Mouse (Mus musculus) hindbrain, embryonic 16.5 days (tissue): ENCODE measurements at regions not wholly inside any gene's neighbourhood (a gene's known extent, or its start where the extent isn't known, plus 50 kb on each side); places are given as distances from the start of the nearest gene placed in this dataset.
A peak's percentile ranks its signal among the peaks of the same experiment; 100 is the strongest.

Experiments used
- ATAC-seq: fragments of 200-750 bp; cut with Nextera tagmentation; 2 replicates; pipeline ENCODE4 v1.8.0; 2017; ENCODE audit warnings: moderate TSS enrichment, moderate library complexity
- H3K27ac ChIP-seq: fragments of 300-500 bp; sonication (generic); 2 replicates; pipeline ENCODE4 v1.5.1; 2014; ENCODE audit warnings: low read depth, mild to moderate bottlenecking, control low read depth, low read length, moderate library complexity
- H3K27me3 ChIP-seq: fragments of 300-500 bp; sonication (generic); replicated peaks from 2 replicates; pipeline ENCODE4 v1.6.1; 2014; ENCODE audit warnings: low read length; ENCODE audit not compliant: control insufficient read depth, insufficient read depth
- H3K36me3 ChIP-seq: fragments of 300-500 bp; sonication (generic); 2 replicates; pipeline ENCODE4 v1.6.1; 2014; ENCODE audit warnings: mild to moderate bottlenecking, low read length, moderate library complexity, mixed read lengths; ENCODE audit not compliant: control insufficient read depth, insufficient read depth
- H3K4me1 ChIP-seq: fragments of 300-500 bp; sonication (generic); 2 replicates; pipeline ENCODE4 v1.6.1; 2014; ENCODE audit warnings: low read depth, low read length; ENCODE audit not compliant: control insufficient read depth, insufficient read depth
- H3K4me2 ChIP-seq: fragments of 300-500 bp; sonication (generic); 2 replicates; pipeline ENCODE4 v1.6.1; 2014; ENCODE audit warnings: mild to moderate bottlenecking, low read length, control low read depth, moderate library complexity
- H3K4me3 ChIP-seq: fragments of 300-500 bp; sonication (generic); 2 replicates; pipeline ENCODE4 v1.5.1; 2014; ENCODE audit warnings: mild to moderate bottlenecking, low read length, control low read depth, moderate library complexity
- H3K9ac ChIP-seq: fragments of 300-500 bp; sonication (generic); 2 replicates; pipeline ENCODE4 v1.6.1; 2014; ENCODE audit warnings: low read depth, mild to moderate bottlenecking, control low read depth, low read length, moderate library complexity
- H3K9me3 ChIP-seq: fragments of 300-500 bp; sonication (generic); 2 replicates; pipeline ENCODE4 v1.6.1; 2014; ENCODE audit warnings: mild to moderate bottlenecking, low read length, moderate library complexity; ENCODE audit not compliant: control insufficient read depth
- WGBS: fragments of 180-500 bp; shearing (Covaris S2); extraction: QIAGEN DNeasy Blood & Tissue Kit; methylation state at CpG from one replicate; pipeline ENCODE4 v1.1.7; 2014; 5-methylcytosine and 5-hydroxymethylcytosine counted together

- Histone ChIP-seq H3K4me2 (no peak overlapping the region), H3K36me3 (no peaks in the 10 kb centered on the region), H3K9ac (no peak overlapping the region), H3K27ac (no peak overlapping the region), H3K4me1 (no peaks in the 10 kb centered on the region), H3K27me3 (no peaks in the 10 kb centered on the region), H3K4me3 (no peak overlapping the region), H3K9me3 (no peaks in the 10 kb centered on the region)
- 8% methylated on average over 3 of the region's 3 CpGs for WGBS
- ATAC-seq = peak; percentile 81
These were observed 74.3 kb upstream of the A2m start for GRCm38 (mm10) chr6:121560852-121561251.

DNA sequence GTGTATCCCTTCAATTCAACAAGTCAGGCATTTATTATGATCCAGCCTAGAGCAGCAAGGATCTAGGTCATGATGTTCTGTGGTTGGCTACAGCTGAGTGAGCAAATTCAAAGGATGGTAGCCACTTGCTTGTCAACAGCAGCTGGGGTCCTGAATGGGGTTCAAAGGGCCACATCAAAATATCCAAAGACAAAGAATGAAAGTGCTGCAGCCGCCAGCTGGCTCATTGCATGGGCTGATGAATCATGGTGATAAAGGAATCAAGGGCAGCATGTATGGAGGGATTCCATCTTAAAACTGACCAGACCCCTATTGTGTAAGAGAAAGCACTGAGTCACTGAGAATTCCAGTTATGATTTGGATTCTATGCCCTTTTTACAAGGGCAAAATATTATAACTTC lies 74.8 kb upstream of the A2m start:
- no peaks in the 10 kb centered on the region for H3K9me3 ChIP-seq
- no peak for ATAC-seq
- no peak overlapping the region for H3K4me3 ChIP-seq
- no peaks in the 10 kb centered on the region for H3K36me3 ChIP-seq
- no peak overlapping the region for H3K9ac ChIP-seq
- H3K27me3 ChIP-seq = no peaks in the 10 kb centered on the region
- H3K27ac ChIP-seq = no peak overlapping the region
- no peak overlapping the region for H3K4me2 ChIP-seq
- H3K4me1 ChIP-seq = no peaks in the 10 kb centered on the region
- whole genome bisulfite sequencing = 17% methylated on average over 1 of the region's 1 CpGs

GRCm38 (mm10) chr6:121556481-121556880 lies 78.7 kb upstream of the A2m start:
- WGBS = 5% methylated on average over 3 of the region's 3 CpGs
- Histone ChIP-seq H3K9ac (no peak overlapping the region), H3K9me3 (no peaks in the 10 kb centered on the region), H3K27me3 (no peaks in the 10 kb centered on the region), H3K4me1 (no peaks in the 10 kb centered on the region), H3K27ac (no peak overlapping the region), H3K36me3 (no peaks in the 10 kb centered on the region), H3K4me2 (no peak overlapping the region), H3K4me3 (no peak overlapping the region)
- ATAC-seq = no peak

DNA sequence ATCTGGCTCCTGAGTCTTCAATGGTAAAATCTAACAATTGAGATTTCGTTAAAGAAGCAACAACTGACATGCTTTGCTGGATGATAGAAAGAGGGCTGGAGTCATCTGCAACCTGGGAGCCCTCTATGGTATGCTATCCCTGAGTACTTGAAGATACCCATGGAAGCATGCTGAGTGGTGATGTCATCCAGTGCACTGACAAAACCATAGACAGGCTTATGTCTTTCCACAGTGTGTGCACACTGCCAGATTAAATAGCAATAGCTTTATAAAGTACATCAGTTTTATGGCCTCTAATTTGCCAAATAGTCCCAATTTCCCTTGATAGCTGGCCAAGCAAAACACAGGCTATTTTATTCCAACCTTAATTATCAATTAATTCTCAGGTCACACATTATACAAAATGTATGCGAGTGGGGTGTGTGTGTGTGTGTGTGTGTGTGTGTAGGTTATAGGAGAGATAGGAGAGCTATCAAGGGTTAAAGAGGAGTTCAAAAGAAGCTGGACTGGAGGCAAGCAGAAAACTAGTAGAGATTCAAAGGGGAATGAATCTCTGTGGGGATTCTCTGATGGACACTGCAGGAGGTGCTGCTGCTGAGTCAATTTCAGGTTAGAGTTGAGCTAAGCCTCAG lies 80.1 kb upstream of the Iqsec3 start:
- no peaks in the 10 kb centered on the region for H3K9me3 ChIP-seq
- H3K36me3 ChIP-seq = no peaks in the 10 kb centered on the region
- no peak overlapping the region for H3K4me3 ChIP-seq
- no peak overlapping the region for H3K4me2 ChIP-seq
- WGBS = 94% methylated on average over 2 of the region's 2 CpGs
- H3K27ac ChIP-seq = no peak overlapping the region
- H3K9ac ChIP-seq = no peak overlapping the region
- ATAC-seq = peak; percentile 34; the same call in 1 of the 2 replicates
- no peaks in the 10 kb centered on the region for H3K4me1 ChIP-seq
- no peaks in the 10 kb centered on the region for H3K27me3 ChIP-seq

DNA sequence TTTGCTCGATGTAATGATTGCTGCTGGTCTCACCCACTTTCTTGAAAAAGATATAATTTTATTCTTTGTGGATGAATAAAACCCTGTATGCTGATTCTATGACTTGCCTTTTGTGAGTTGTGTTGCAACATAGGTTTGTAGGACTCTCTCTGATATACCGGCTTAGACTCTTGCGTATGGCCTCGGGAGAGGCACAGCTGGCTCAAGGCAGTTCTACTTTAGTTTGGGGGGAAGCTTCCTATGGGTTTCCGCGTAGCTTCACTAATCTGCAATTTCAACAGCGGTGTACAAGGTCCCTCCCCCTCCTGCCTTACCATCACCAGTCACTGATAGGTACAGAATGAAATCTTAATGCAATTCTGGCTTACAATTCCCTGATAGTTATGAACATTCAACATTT lies 60.0 kb upstream of the Iqsec3 start:
- ATAC-seq = no peak
- Histone ChIP-seq H3K9me3 (no peaks in the 10 kb centered on the region), H3K9ac (no peak overlapping the region), H3K27me3 (no peaks in the 10 kb centered on the region), H3K4me3 (no peak overlapping the region), H3K4me1 (no peaks in the 10 kb centered on the region), H3K4me2 (no peak overlapping the region), H3K36me3 (no peaks in the 10 kb centered on the region), H3K27ac (no peak overlapping the region)
- WGBS = 77% methylated on average over 7 of the region's 7 CpGs

GRCm38 (mm10) chr6:121532926-121533325 lies 59.4 kb upstream of the Iqsec3 start:
- peak; percentile 84 for ATAC-seq
- WGBS = 6% methylated on average over 3 of the region's 3 CpGs
- H3K4me3 ChIP-seq = no peak overlapping the region
- no peak overlapping the region for H3K9ac ChIP-seq
- no peak overlapping the region for H3K4me2 ChIP-seq
- no peaks in the 10 kb centered on the region for H3K9me3 ChIP-seq
- H3K27ac ChIP-seq = no peak overlapping the region
- H3K27me3 ChIP-seq = no peaks in the 10 kb centered on the region
- H3K36me3 ChIP-seq = no peaks in the 10 kb centered on the region
- no peaks in the 10 kb centered on the region for H3K4me1 ChIP-seq

DNA sequence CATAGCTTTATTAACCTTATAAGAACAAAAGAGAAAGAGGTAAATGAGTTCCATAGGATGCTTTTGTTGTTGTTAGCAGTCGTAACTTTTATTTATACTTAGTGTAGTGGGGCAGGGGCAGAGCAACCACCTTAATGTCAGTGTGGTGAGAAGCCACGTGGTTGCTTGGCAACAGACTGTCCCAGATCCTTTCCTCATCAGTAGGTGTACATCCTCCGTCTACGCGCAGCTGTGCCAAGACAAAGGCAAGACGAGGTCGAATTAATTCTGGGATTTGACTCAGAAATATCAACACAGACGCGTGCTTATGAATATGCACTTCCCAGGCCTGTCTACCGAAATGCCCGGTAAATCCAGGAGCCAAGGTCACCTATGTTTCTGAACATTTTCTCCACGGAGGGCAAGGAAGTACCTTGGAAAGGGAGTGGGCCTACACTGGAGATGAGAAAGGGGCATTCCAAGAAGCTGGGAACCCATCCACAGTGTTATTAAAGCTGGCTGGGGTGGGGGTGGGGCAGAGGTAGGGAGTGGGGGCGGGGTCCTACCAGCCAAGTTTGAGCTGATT lies 58.4 kb upstream of the Iqsec3 start:
- no peaks in the 10 kb centered on the region for H3K4me1 ChIP-seq
- no peak overlapping the region for H3K4me2 ChIP-seq
- no peaks in the 10 kb centered on the region for H3K9me3 ChIP-seq
- H3K9ac ChIP-seq = no peak overlapping the region
- H3K27ac ChIP-seq = no peak overlapping the region
- ATAC-seq = peak; percentile 49; the same call in 1 of the 2 replicates
- no peak overlapping the region for H3K4me3 ChIP-seq
- no peaks in the 10 kb centered on the region for H3K36me3 ChIP-seq
- H3K27me3 ChIP-seq = no peaks in the 10 kb centered on the region
- WGBS = 47% methylated on average over 13 of the region's 13 CpGs

GRCm38 (mm10) chr6:121527281-121527680 lies 53.8 kb upstream of the Iqsec3 start:
- Histone ChIP-seq H3K27ac (no peak overlapping the region), H3K4me2 (no peak overlapping the region), H3K27me3 (no peaks in the 10 kb centered on the region), H3K4me3 (no peak overlapping the region), H3K4me1 (peaks cover 7% of the 10 kb centered on the region; the same call in 1 of the 2 replicates), H3K9me3 (no peaks in the 10 kb centered on the region), H3K9ac (no peak overlapping the region), H3K36me3 (no peaks in the 10 kb centered on the region)
- ATAC-seq = no peak
- 91% methylated on average over 4 of the region's 4 CpGs for WGBS

DNA sequence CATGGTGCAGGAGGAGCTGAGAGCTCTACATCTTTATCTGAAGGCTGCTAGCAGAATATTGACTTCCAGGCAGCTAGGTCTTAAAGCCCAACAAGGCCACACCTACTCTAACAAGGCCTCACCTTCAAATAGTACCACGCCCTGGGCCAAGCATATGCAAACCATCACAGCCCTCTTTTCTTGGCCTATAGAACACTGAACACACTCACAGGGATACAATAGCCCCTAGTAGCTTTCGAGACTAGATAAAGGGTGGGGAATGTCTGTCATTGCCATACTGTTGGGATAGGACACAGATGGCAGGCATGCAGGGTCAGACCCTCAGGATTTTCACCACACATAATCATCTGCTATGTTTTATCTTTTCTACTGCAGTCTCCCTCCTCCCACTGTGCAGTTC lies 52.6 kb upstream of the Iqsec3 start:
- Histone ChIP-seq H3K36me3 (no peaks in the 10 kb centered on the region), H3K4me2 (no peak overlapping the region), H3K9ac (no peak overlapping the region), H3K27me3 (no peaks in the 10 kb centered on the region), H3K4me1 (peaks cover 7% of the 10 kb centered on the region; the same call in 1 of the 2 replicates), H3K4me3 (no peak overlapping the region), H3K9me3 (no peaks in the 10 kb centered on the region), H3K27ac (no peak overlapping the region)
- 75% methylated on average over 2 of the region's 2 CpGs for WGBS
- no peak for ATAC-seq
